Mouse (Mus musculus): ENCODE measurements at regions not wholly inside any gene's neighbourhood (a gene's known extent, or its start where the extent isn't known, plus 50 kb on each side); places are given as distances from the start of the nearest gene placed in this dataset.
"Not testable (repeated sequence)": the region's sequence is repeated elsewhere in the genome, so short reads cannot be mapped to it uniquely, and the experiment has no call there.

DNA sequence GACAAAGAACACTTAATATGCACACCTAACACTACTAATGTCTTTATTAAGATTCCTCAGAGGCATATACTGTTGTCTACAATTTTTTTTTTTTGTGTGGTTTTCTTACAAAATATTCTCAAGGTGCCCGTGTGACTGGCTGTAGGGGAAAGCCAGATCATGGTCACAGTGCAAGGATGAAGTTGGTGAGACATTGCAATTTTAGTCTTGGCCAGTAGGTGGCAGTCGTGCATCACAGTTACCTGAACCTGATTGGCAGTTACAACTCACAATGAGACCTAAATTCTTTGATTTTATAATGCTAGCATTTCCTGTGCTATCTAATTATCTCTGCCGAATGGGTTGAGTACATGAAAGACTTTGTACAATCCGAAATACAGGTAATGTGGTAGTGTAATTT lies 232.5 kb downstream of the Tbl1xr1 start:
- H3K27ac ChIP-seq (ENCODE audit: insufficient read depth, low read depth, low read length, poor library complexity, severe bottlenecking), result no peak overlapping the region
- H3K4me3 ChIP-seq (ENCODE audit: insufficient read depth in 1 of 2, low read depth in 1 of 2, low read length in 2 of 2, poor library complexity in 1 of 2, severe bottlenecking in 1 of 2), result no peak overlapping the region
- TF ChIP-seq MAFK (IDR thresholded peaks at IDR 0.05; ENCODE audit: insufficient read depth, low read depth, low read length) (no peak), CHD2 (IDR thresholded peaks at IDR 0.05; ENCODE audit: low read depth, low read length) (no peak), ZC3H11A (IDR thresholded peaks at IDR 0.05; ENCODE audit: borderline replicate concordance, low read depth, low read length) (peak; percentile 97), HCFC1 (IDR thresholded peaks at IDR 0.05; ENCODE audit: borderline replicate concordance, insufficient read depth, low read length) (no peak), ZNF384 (IDR thresholded peaks at IDR 0.05; ENCODE audit: low read depth, low read length) (no peak)
- in situ Hi-C loops (cut with MboI; ENCODE audit: low sequenced_read_pairs in 2 of 2, unreplicated experiment in 2 of 2), result loop anchor here in 1 of 2 experiments (25.0 kb wide), 1 partner anchor 878 kb away; no protein-coding TSS in a partner anchor
- no peak overlapping the region for H3K9ac ChIP-seq (ENCODE audit: insufficient read depth, low read depth, low read length, poor library complexity, severe bottlenecking)
- H3K9me3 ChIP-seq (ENCODE audit: control insufficient read depth, insufficient read depth, low read depth, low read length), result 0 out of 2 replicates have a peak, but pooled peaks cover 3% of the 10 kb centered on the region
- 0 out of 4 replicates have a peak, but pooled peaks cover 0 to 4% of the 10 kb centered on the region in 2 experiments for H3K4me1 ChIP-seq (ENCODE audit: control insufficient read depth in 2 of 2, insufficient read depth in 2 of 2, low read length in 2 of 2, poor library complexity in 1 of 2)
- peak; percentile 60 for DNase-seq (ENCODE audit: low read depth, low spot score)
- no peaks in the 10 kb centered on the region for H3K36me3 ChIP-seq (ENCODE audit: control insufficient read depth, insufficient read depth, low read length, poor library complexity, severe bottlenecking)

DNA sequence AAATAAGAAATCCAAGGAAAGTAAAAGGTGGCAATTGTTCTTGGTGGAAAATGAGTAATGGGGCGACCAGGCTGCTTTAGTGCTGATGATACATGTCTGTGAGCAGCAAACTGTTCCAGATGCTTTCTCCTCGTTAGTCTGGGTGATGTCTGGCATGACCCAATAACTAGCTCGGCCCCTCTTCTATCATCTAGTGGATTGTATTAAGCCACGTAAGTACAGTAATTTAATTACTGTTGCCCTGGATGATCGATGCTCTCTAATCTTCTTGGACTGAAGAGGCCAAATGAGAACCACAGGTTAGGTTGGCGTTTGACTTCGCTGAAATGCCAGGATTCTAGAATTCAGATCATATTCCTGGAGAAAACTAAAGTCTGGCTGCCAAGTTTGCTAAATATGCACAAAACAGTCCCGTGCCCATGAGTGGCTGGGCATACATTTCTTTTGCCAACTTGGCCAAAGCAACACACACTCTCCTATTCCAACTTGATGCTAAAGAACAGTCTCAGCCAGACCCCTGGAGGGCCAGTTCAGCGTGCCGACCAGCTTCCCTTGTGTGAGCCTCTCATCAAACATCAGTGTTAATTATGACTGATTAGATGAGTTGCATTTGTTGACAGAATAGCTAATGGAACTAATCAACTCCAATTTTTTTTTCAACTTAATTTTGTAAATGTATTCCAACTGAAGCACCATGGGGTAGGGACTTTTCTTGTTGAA lies 240.2 kb downstream of the Tbl1xr1 start:
- Histone ChIP-seq H3K9ac (ENCODE audit: insufficient read depth, low read depth, low read length, poor library complexity, severe bottlenecking) (no peak overlapping the region), H3K36me3 (ENCODE audit: control insufficient read depth, insufficient read depth, low read length, poor library complexity, severe bottlenecking) (no peaks in the 10 kb centered on the region), H3K4me3 (ENCODE audit: insufficient read depth in 1 of 2, low read depth in 1 of 2, low read length in 2 of 2, poor library complexity in 1 of 2, severe bottlenecking in 1 of 2) (no peak overlapping the region), H3K9me3 (ENCODE audit: control insufficient read depth, insufficient read depth, low read depth, low read length) (0 out of 2 replicates have a peak, but pooled peaks cover 3% of the 10 kb centered on the region), H3K27ac (ENCODE audit: insufficient read depth, low read depth, low read length, poor library complexity, severe bottlenecking) (no peak overlapping the region), H3K4me1 (ENCODE audit: control insufficient read depth in 2 of 2, insufficient read depth in 2 of 2, low read length in 2 of 2, poor library complexity in 1 of 2) (no peaks in the 10 kb centered on the region)
- TF ChIP-seq CHD2 (IDR thresholded peaks at IDR 0.05; ENCODE audit: low read depth, low read length) (no peak), ZC3H11A (IDR thresholded peaks at IDR 0.05; ENCODE audit: borderline replicate concordance, low read depth, low read length) (no peak), HCFC1 (IDR thresholded peaks at IDR 0.05; ENCODE audit: borderline replicate concordance, insufficient read depth, low read length) (no peak), MAFK (IDR thresholded peaks at IDR 0.05; ENCODE audit: insufficient read depth, low read depth, low read length) (no peak), ZNF384 (IDR thresholded peaks at IDR 0.05; ENCODE audit: low read depth, low read length) (no peak)
- no peak for DNase-seq (ENCODE audit: low read depth, low spot score)
- in situ Hi-C loops (cut with MboI; ENCODE audit: low sequenced_read_pairs in 2 of 2, unreplicated experiment in 2 of 2), result loop anchor here in 1 of 2 experiments (25.0 kb wide), 1 partner anchor 871 kb away; no protein-coding TSS in a partner anchor

DNA sequence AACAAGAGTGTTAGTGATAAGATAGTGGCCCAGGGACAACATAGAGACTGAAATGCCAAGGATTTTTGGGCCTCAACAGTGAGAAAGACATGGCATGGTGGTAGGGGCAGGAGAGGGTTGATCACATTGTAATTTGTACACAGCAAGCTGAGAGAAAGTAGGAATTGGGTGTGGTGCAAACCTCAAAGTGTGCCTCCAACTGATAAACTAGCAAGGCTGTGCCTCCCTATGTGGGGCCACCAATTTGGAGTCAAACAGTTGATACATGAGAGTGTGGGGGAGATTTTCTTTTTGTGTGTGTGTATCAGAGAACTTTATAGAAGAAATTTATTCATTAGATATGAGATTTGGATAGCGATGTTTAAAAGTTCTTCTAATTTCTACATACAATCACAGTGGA lies 244.0 kb downstream of the Tbl1xr1 start:
- in situ Hi-C loops (cut with MboI; ENCODE audit: low sequenced_read_pairs in 2 of 2, unreplicated experiment in 2 of 2), result loop anchor here in 1 of 2 experiments (25.0 kb wide), 1 partner anchor 867 kb away; no protein-coding TSS in a partner anchor

DNA sequence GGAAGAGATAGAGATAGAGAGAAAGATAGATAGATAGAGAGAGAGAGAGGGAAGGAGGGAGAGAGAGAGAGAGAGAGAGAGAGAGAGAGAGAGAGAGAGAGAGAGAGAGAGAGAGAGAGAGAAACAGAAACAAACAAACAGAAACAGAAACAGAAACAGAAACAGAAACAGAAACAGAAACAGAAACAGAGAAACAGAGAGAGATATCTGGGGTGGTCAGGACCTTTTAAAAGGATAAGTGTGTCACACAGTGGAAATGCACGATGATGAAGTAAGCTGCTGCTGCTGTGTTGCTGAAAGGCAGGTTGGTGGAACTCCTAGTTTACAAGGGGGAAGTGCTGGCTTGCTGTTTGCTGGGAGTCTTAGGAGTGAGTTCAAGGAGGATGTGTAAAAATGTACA lies 254.8 kb downstream of the Tbl1xr1 start:
- H3K4me1 ChIP-seq (ENCODE audit: control insufficient read depth in 2 of 2, insufficient read depth in 2 of 2, low read length in 2 of 2, poor library complexity in 1 of 2), result no peaks in the 10 kb centered on the region
- in situ Hi-C loops (cut with MboI; ENCODE audit: low sequenced_read_pairs in 2 of 2, unreplicated experiment in 2 of 2), result no loop called here
- H3K27ac ChIP-seq (ENCODE audit: insufficient read depth, low read depth, low read length, poor library complexity, severe bottlenecking), result no peak overlapping the region
- no peaks in the 10 kb centered on the region for H3K36me3 ChIP-seq (ENCODE audit: control insufficient read depth, insufficient read depth, low read length, poor library complexity, severe bottlenecking)
- no peak overlapping the region for H3K9ac ChIP-seq (ENCODE audit: insufficient read depth, low read depth, low read length, poor library complexity, severe bottlenecking)
- no peak overlapping the region for H3K4me3 ChIP-seq (ENCODE audit: insufficient read depth in 1 of 2, low read depth in 1 of 2, low read length in 2 of 2, poor library complexity in 1 of 2, severe bottlenecking in 1 of 2)
- TF ChIP-seq ZC3H11A (IDR thresholded peaks at IDR 0.05; ENCODE audit: borderline replicate concordance, low read depth, low read length), result no peak
- TF ChIP-seq CHD2 (IDR thresholded peaks at IDR 0.05; ENCODE audit: low read depth, low read length), result no peak
- TF ChIP-seq HCFC1 (IDR thresholded peaks at IDR 0.05; ENCODE audit: borderline replicate concordance, insufficient read depth, low read length), result no peak
- DNase-seq (ENCODE audit: low read depth, low spot score), result no peak
- H3K9me3 ChIP-seq (ENCODE audit: control insufficient read depth, insufficient read depth, low read depth, low read length), result no peaks in the 10 kb centered on the region

More for the DNA sequence above, 244.0 kb downstream of the Tbl1xr1 start:
- H3K9me3 ChIP-seq (ENCODE audit: control insufficient read depth, insufficient read depth, low read depth, low read length); DNase-seq (ENCODE audit: low read depth, low spot score); H3K27ac ChIP-seq (ENCODE audit: insufficient read depth, low read depth, low read length, poor library complexity, severe bottlenecking); H3K4me1 ChIP-seq (ENCODE audit: control insufficient read depth in 2 of 2, insufficient read depth in 2 of 2, low read length in 2 of 2, poor library complexity in 1 of 2); H3K36me3 ChIP-seq (ENCODE audit: control insufficient read depth, insufficient read depth, low read length, poor library complexity, severe bottlenecking); H3K4me3 ChIP-seq (ENCODE audit: insufficient read depth in 1 of 2, low read depth in 1 of 2, low read length in 2 of 2, poor library complexity in 1 of 2, severe bottlenecking in 1 of 2); H3K9ac ChIP-seq (ENCODE audit: insufficient read depth, low read depth, low read length, poor library complexity, severe bottlenecking): not testable (repeated sequence)
